Mouse (Mus musculus): Measurements from ENCODE around the gene Cxcr2. TPM values are rescaled to one million over a fixed set of nuclear protein-coding genes. Genes with fewer than 3 reads are reported as not detected.

Gene Cxcr2
- 2.5 and 3.2 TPM in 2 replicates for polyA plus RNA-seq (2015; fragmentation: Nextera tagmentation; extraction: Ambion mirVana)

DNA sequence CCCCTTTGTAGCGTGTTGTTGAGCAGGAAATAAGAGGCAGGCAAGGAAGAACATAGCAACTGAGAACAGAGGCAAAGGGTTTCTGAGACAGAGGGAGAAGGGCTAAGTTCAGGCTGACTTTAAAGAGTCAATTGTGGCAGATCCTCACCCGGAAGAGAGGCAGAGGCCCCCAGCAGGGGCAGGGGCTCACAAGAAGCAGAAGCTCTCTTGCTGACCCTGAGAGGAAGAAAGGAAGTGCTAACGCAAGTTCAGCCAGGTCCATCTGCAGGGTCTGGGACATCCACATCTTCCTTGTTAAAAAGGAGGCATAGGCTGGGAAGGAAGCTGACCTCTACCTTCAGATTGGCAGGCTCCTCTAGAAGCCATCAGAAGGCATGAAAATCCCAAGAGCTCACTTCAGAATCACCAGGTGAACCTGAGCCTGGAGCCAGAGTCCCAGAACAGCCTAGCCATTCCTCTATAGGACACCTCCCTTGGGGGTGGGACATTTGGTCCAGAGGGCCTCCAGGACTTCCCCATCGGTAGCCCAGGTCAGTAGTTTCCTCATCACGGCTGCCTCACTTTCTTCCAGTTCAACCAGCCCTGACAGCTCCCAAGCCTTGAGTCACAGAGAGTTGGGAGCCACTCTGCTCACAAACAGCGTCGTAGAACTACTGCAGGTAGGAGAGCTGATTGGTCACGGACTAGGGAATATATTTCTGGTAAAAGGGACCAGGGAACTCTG, at the start of gene Cxcr2:
Cxcr2 (plus strand) TSS at position 529 of the 724 bp plus-strand sequence.
- ATAC-seq (no peak), DNase-seq (no peak)
- 43% methylated on average over 8 of the region's 8 CpGs for WGBS (ENCODE audit: insufficient replicate concordance)
- H3K36me3 ChIP-seq (replicated peaks; ENCODE audit: insufficient read depth, low read length): 0 out of 2 replicates have a peak, but pooled peaks cover under 1% of the 10 kb centered on the region
- no peaks in the 10 kb centered on the region for H3K9me3 ChIP-seq (ENCODE audit: low read length)
- peak within 1 kb of the TSS; percentile 28 for H3K4me3 ChIP-seq (ENCODE audit: low read depth, low read length)
- H3K9ac ChIP-seq (replicated peaks): no peak within 1 kb of the TSS; the same call in 1 of the 2 replicates
- H3K27me3 ChIP-seq (ENCODE audit: insufficient read depth, low read length): no peaks in the 10 kb centered on the region
- no peak for TF ChIP-seq CTCF (IDR thresholded peaks at IDR 0.05; ENCODE audit: low read depth)
- no peak for TF ChIP-seq EP300 (IDR thresholded peaks at IDR 0.05; ENCODE audit: low read depth)
- H3K4me2 ChIP-seq (ENCODE audit: low read depth, low read length): peak within 1 kb of the TSS; percentile 22
- H3K4me1 ChIP-seq (ENCODE audit: insufficient read depth): peaks cover 9% of the 10 kb centered on the region; the same call in 1 of the 2 replicates
- peak within 1 kb of the TSS; percentile 71 for H3K27ac ChIP-seq (ENCODE audit: low read depth)

DNA sequence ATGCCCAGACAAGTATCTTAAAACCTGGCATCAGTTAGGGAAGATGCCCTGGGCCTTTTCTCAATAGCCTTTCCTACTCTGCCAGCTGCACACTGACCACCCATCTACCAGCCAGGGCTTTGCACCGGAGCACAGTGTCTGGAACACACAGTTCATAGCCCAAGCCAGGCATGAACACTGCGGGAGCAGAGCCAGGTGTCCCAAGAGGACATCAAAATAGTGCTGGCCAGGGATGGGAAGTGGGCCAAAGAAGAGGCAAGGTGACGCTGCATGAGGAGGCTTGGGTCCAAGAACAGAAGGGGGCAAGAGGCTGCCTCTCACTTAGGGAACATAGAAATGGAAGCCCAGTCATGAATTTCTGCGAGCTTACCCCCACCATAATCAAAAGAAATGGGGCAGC, 48.1 kb upstream of the Cxcr2 start:
- H3K4me3 ChIP-seq (ENCODE audit: low read depth, low read length): no peak overlapping the region
- ATAC-seq (no peak), DNase-seq (no peak)
- no peaks in the 10 kb centered on the region for H3K36me3 ChIP-seq (replicated peaks; ENCODE audit: insufficient read depth, low read length)
- peaks cover 5% of the 10 kb centered on the region; the same call in 1 of the 2 replicates for H3K4me1 ChIP-seq (ENCODE audit: insufficient read depth)
- TF ChIP-seq CTCF (IDR thresholded peaks at IDR 0.05; ENCODE audit: low read depth): no peak
- no peak for TF ChIP-seq EP300 (IDR thresholded peaks at IDR 0.05; ENCODE audit: low read depth)
- H3K9ac ChIP-seq (replicated peaks): no peak overlapping the region
- H3K4me2 ChIP-seq (ENCODE audit: low read depth, low read length): no peak overlapping the region
- no peak overlapping the region for H3K27ac ChIP-seq (ENCODE audit: low read depth)
- H3K27me3 ChIP-seq (ENCODE audit: insufficient read depth, low read length): peaks cover 11% of the 10 kb centered on the region; the same call in 1 of the 2 replicates
- WGBS (ENCODE audit: insufficient replicate concordance): 71% methylated on average over 4 of the region's 4 CpGs
- no peaks in the 10 kb centered on the region for H3K9me3 ChIP-seq (ENCODE audit: low read length)

DNA sequence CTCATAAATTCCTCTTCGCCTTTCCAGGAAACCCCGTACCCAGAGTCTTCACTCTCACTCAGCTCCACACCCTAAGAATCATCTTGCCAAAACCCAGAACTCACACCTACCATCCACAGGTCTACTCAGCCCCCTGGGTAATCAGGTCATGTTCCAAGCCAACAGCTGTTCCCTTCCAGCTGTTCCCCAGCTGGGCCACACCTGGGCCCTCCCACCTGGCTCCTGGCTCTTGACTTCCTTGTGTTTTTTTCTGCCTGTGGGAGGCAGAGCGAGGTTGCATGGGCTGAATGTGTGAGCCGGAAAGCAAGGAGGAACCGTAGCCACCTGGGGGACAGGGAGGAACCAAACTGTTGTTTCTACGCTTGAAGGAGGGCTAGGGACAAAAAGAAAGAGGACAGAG, 47.6 kb upstream of the Cxcr2 start:
- ATAC-seq (no peak), DNase-seq (no peak)
- TF ChIP-seq CTCF (IDR thresholded peaks at IDR 0.05; ENCODE audit: low read depth): no peak
- TF ChIP-seq EP300 (IDR thresholded peaks at IDR 0.05; ENCODE audit: low read depth): no peak
- peaks cover 8% of the 10 kb centered on the region; the same call in 1 of the 2 replicates for H3K27me3 ChIP-seq (ENCODE audit: insufficient read depth, low read length)
- peaks cover 5% of the 10 kb centered on the region; the same call in 1 of the 2 replicates for H3K4me1 ChIP-seq (ENCODE audit: insufficient read depth)
- no peaks in the 10 kb centered on the region for H3K36me3 ChIP-seq (replicated peaks; ENCODE audit: insufficient read depth, low read length)
- H3K9ac ChIP-seq (replicated peaks): no peak overlapping the region
- no peak overlapping the region for H3K27ac ChIP-seq (ENCODE audit: low read depth)
- 67% methylated on average over 6 of the region's 6 CpGs for WGBS (ENCODE audit: insufficient replicate concordance)
- H3K9me3 ChIP-seq (ENCODE audit: low read length): no peaks in the 10 kb centered on the region
- H3K4me2 ChIP-seq (ENCODE audit: low read depth, low read length): no peak overlapping the region
- no peak overlapping the region for H3K4me3 ChIP-seq (ENCODE audit: low read depth, low read length)

DNA sequence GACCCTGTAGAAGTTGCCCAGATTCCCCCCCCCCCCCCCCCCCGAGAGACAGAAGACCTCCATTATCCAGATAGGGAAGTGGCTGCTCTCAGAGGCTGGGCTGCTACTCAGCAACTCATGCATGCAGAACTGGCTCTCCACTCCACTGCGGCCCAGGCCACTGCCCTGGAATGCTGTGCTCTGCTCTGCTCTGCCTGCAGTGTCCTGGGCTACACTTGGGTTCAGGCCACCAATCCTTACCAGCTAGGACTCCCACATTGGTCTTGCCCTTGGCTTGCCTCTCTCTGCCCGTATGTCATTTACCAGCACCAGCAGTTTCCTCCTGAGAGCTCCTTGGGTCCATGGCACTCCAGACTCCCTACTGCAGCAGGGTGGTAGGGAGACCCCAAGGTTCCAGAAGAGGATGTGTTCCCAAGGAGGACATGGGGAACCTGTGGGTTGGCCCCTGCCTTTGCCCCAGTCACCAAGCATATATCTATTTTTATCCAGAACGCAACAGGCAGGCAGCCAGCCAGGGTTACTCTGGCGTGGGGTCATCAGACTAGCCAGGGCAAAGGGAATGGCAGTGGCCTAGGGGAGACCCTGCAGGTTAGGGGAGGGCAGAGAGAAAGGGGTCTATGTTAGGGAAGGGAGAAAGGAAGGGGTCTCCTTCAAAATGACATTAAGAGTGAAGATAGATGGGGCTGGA, 45.7 kb upstream of the Cxcr2 start:
- 64% methylated on average over 4 of the region's 5 CpGs for WGBS (ENCODE audit: insufficient replicate concordance)

DNA sequence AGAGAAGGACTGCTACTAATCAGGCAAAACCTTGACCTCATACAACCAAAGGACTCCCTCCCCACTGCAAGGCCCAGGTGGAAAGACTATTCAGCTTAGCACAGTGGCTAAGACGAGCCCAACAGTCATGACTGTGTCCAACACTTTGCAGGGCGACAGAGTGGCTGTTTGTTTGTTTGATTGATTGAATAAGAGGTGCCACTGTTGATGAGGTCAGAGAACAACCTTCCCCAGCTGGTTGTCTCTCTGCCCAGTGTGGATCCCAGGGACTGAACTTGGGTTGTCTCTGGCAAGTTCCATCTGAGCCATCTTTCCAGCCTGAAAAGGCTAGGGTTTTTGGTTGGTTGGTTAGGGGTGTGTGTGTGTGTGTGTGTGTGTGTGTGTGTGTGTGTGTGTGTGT, 44.1 kb upstream of the Cxcr2 start:
- TF ChIP-seq EP300 (IDR thresholded peaks at IDR 0.05; ENCODE audit: low read depth) (no peak), CTCF (IDR thresholded peaks at IDR 0.05; ENCODE audit: low read depth) (no peak)
- H3K4me3 ChIP-seq (ENCODE audit: low read depth, low read length): no peak overlapping the region
- H3K4me1 ChIP-seq (ENCODE audit: insufficient read depth): peaks cover 5% of the 10 kb centered on the region; the same call in 1 of the 2 replicates
- no peaks in the 10 kb centered on the region for H3K27me3 ChIP-seq (ENCODE audit: insufficient read depth, low read length)
- H3K36me3 ChIP-seq (replicated peaks; ENCODE audit: insufficient read depth, low read length): no peaks in the 10 kb centered on the region
- H3K9ac ChIP-seq (replicated peaks): no peak overlapping the region
- ATAC-seq (peak; percentile 77), DNase-seq (no peak)
- H3K27ac ChIP-seq (ENCODE audit: low read depth): no peak overlapping the region
- 59% methylated on average over 2 of the region's 2 CpGs for WGBS (ENCODE audit: insufficient replicate concordance)
- no peak overlapping the region for H3K4me2 ChIP-seq (ENCODE audit: low read depth, low read length)
- no peaks in the 10 kb centered on the region for H3K9me3 ChIP-seq (ENCODE audit: low read length)

More for the DNA sequence above, 45.7 kb upstream of the Cxcr2 start:
- DNase-seq (no peak), ATAC-seq (no peak)
- Histone ChIP-seq H3K4me3 (ENCODE audit: low read depth, low read length) (no peak overlapping the region), H3K27me3 (ENCODE audit: insufficient read depth, low read length) (peaks cover 3% of the 10 kb centered on the region; the same call in 1 of the 2 replicates), H3K27ac (ENCODE audit: low read depth) (no peak overlapping the region), H3K9ac (replicated peaks) (no peak overlapping the region), H3K36me3 (replicated peaks; ENCODE audit: insufficient read depth, low read length) (no peaks in the 10 kb centered on the region), H3K4me1 (ENCODE audit: insufficient read depth) (peaks cover 5% of the 10 kb centered on the region; the same call in 1 of the 2 replicates), H3K4me2 (ENCODE audit: low read depth, low read length) (no peak overlapping the region), H3K9me3 (ENCODE audit: low read length) (no peaks in the 10 kb centered on the region)
- TF ChIP-seq CTCF (IDR thresholded peaks at IDR 0.05; ENCODE audit: low read depth) (no peak), EP300 (IDR thresholded peaks at IDR 0.05; ENCODE audit: low read depth) (no peak)
